Mouse (Mus musculus): ENCODE measurements around the gene P2ry1.

Gene P2ry1

DNA sequence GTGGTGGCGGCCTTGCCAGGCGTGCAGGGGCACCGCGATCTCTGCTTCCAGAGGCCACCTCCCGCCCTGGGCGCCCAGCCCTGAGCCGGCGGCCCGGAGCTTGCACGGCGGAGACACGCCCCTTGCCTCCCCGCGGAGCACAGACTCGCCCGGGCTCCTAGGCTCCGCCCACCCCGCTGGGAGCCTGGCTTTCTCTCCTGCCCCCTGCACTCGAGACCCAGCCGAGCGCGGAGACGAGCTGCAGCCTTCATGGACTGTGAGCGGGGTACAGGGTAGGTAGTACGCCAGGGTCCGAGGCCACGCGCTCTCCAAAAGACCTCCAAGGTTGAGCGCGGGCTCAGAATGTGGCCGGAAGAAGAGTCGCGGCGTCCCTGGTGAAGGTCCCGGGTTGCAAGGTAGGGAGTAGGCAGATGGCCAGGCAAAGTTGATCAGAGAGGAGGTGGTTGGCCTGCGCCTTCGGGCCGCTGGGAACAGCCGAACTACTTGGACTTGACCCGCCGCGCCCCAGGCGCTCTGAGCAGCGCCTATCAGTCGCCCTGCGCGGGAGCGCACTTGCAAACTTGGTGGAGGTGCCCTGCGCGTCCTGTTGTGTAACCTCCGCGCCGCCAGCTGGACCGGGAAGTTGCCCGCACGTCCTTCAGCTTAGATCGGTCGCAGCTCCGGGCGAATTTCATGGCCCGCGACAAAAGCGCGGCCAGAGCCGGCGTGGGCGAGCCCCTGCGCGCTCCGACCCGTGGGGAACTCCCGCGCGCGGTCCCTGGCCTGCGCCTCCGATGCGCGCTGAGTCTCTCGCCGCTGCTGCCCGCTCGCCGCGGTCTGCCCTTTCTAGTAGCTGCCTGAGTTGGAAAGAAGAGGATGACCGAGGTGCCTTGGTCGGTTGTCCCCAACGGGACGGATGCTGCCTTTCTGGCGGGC is at the start of gene P2ry1:
Gene P2ry1 (plus strand): TSS at position 209 of the 915 bp plus-strand sequence.
- in situ Hi-C loops (cut with MboI; ENCODE audit: unreplicated experiment in 2 of 2), result no loop called here

- in situ Hi-C loops (cut with MboI; ENCODE audit: unreplicated experiment in 2 of 2), result no loop called here
Observed at GRCm38 (mm10) chr3:60953199-60953736, 49.3 kb upstream of the P2ry1 start.

- in situ Hi-C loops (cut with MboI; ENCODE audit: unreplicated experiment in 2 of 2), result no loop called here
Observed at GRCm38 (mm10) chr3:60954073-60954472, 48.5 kb upstream of the P2ry1 start.

GRCm38 (mm10) chr3:60958769-60959168 is 43.8 kb upstream of the P2ry1 start:
- in situ Hi-C loops (cut with MboI; ENCODE audit: unreplicated experiment in 2 of 2), result no loop called here

GRCm38 (mm10) chr3:60965137-60965536 is 37.5 kb upstream of the P2ry1 start:
- in situ Hi-C loops (cut with MboI; ENCODE audit: unreplicated experiment in 2 of 2), result no loop called here

DNA sequence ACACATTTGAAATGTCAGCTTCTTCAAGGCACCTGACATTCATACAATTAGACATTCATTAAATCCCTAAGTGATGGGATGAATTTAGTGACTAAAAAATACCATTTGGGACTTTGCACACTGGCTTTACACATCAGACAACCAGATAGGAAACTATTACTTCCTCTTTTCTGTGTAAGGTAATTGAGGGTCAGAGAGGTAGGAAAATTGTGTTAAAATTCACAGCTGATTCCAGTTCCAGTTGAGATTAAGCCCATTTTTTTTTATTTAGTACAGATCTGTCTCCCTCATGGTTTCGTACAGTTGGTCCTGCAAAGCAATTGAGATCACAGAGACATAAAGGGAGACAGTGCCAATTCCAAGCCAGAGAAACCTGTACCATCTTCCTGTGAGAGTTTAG is 27.7 kb upstream of the P2ry1 start:
- in situ Hi-C loops (cut with MboI; ENCODE audit: unreplicated experiment in 2 of 2), result no loop called here

GRCm38 (mm10) chr3:60982109-60982508 is 20.5 kb upstream of the P2ry1 start:
- in situ Hi-C loops (cut with MboI; ENCODE audit: unreplicated experiment in 2 of 2), result no loop called here

GRCm38 (mm10) chr3:60998064-60998463 is 4.5 kb upstream of the P2ry1 start:
- in situ Hi-C loops (cut with MboI; ENCODE audit: unreplicated experiment in 2 of 2), result no loop called here

- in situ Hi-C loops (cut with MboI; ENCODE audit: unreplicated experiment in 2 of 2), result no loop called here
Observed at GRCm38 (mm10) chr3:60999715-61000114, 2.9 kb upstream of the P2ry1 start.

GRCm38 (mm10) chr3:61000747-61001146 is 1.8 kb upstream of the P2ry1 start:
- in situ Hi-C loops (cut with MboI; ENCODE audit: unreplicated experiment in 2 of 2), result no loop called here

DNA sequence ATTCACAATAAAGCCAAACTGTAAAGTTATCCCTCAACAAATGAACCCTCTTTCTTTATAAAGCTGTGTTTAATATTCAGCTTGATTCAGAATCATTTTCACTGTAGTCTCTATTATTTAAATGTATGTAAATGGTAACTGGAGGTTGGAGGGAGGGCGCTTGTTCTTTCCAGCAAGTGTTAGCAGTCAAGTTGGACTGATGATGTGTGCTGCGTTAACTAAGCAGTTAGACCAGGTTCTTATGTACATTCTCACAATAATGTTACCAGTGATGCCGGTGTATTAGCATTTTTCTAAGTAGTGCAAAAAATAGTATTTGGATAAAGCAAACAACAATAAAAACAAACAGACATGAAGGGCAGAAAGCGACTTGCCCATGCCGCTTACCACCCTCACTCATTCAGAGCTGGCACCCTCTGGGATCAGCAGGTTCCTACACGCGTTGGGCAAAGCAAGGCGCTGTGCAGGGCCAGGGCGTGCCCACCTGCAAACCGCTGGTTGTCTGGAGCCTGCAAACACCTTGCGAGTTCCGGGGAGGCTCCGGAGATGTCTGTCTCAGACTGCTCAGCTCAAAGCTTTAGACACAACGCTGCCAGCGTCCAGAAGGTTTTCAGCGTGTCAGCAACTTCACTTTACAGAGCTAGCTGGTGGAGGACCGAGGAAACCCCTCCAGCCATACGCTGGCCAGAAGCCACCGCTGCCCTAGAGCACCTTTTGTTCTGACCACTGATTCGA is 576 bp upstream of the P2ry1 start:
- in situ Hi-C loops (cut with MboI; ENCODE audit: unreplicated experiment in 2 of 2), result no loop called here

DNA sequence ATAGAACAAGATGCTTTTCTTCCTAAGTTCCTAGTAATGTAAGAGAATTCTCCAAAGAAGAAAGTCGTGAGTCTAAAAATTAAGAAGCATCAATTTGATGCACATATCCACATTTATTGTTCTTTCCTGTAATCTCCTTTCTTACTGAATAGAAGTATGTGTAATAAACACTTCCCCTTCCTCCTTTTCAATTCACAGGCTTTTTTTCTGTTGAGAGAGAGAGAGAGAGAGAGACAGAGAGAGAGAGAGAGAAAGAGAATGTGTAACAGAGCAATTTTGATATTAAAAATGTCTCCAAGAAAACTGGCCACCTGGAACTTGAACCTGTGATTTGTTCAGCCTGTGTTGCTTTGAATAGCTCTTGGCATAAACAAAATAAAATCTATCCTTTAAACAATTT is 2.0 kb downstream of the P2ry1 start:
- in situ Hi-C loops (cut with MboI; ENCODE audit: unreplicated experiment in 2 of 2), result no loop called here

- in situ Hi-C loops (cut with MboI; ENCODE audit: unreplicated experiment in 2 of 2), result no loop called here
Observed at GRCm38 (mm10) chr3:61011660-61012059, 9.1 kb downstream of the P2ry1 start.

DNA sequence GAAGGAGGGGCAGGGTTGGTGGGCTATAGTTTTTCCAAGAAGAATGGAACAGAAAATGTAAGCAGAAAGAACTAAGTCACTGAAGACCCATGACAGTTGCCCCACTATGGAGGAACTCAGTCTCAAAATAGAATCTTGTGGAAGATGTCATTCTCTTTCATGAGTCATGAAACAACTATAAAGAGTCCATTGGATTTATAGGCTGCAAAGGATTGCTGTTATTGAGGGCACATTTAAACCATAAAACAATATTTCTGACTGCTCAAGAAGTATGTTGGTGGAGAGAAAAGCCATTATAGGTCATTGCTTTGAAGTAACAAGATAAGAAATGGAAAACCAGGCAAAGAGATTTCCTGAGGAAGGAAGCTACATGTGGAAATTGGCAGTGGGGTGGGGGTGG is 10.0 kb downstream of the P2ry1 start:
- in situ Hi-C loops (cut with MboI; ENCODE audit: unreplicated experiment in 2 of 2), result no loop called here

GRCm38 (mm10) chr3:61016733-61017132 is 14.1 kb downstream of the P2ry1 start:
- in situ Hi-C loops (cut with MboI; ENCODE audit: unreplicated experiment in 2 of 2), result no loop called here

GRCm38 (mm10) chr3:61032100-61032499 is 29.5 kb downstream of the P2ry1 start:
- in situ Hi-C loops (cut with MboI; ENCODE audit: unreplicated experiment in 2 of 2), result no loop called here

GRCm38 (mm10) chr3:61035633-61036032 is 33.0 kb downstream of the P2ry1 start:
- in situ Hi-C loops (cut with MboI; ENCODE audit: unreplicated experiment in 2 of 2), result no loop called here

DNA sequence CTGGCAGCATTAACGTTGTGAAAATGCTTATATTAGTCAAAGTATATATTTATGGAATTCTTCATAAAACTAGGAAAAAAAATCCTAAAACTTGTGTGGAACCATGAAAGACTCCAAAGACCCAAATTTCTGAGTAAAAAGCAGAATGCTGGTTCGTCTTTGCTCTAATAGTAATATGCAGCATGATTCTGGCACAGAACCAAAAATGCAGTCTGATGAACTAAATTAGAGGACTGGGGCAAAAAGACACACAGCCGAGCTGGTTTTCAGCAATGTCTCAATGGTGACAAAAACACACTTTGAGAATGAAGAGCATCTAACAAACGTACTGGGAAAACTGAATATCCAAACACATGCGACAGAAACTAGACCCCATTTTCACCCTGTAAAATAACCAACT is 37.3 kb downstream of the P2ry1 start:
- in situ Hi-C loops (cut with MboI; ENCODE audit: unreplicated experiment in 2 of 2), result no loop called here

GRCm38 (mm10) chr3:61049976-61050672 is 47.5 kb downstream of the P2ry1 start:
- in situ Hi-C loops (cut with MboI; ENCODE audit: unreplicated experiment in 2 of 2), result no loop called here
